Mouse (Mus musculus) adrenal gland, adult 2 months (tissue): Measurements from ENCODE around the gene Lima1. TPM values are rescaled to one million over a fixed set of nuclear protein-coding genes. Genes with fewer than 3 reads are reported as not detected.
"Not testable (repeated sequence)": the region's sequence is repeated elsewhere in the genome, so short reads cannot be mapped to it uniquely, and the experiment has no call there.

ENCODE experiments used
- DNase-seq: peaks from one replicate; pipeline ENCODE4 v3.0.0; 2021
- polyA plus RNA-seq: library from polyadenylated mRNA; depleted of rRNA; stranded (reverse); fragments of >200 nt; gene quantifications from 2 replicates; pipeline ENCODE4 v1.2.3, GENCODE M21; 2012
- total RNA-seq, 2 experiments: library from RNA; stranded (reverse); gene quantifications; 2 replicates each; pipeline ENCODE4 v1.2.3; 2021

Lima1 gene
- total and polyA plus RNA-seq, 3 experiments: 8.3 to 50.0 (median 35.3) TPM

GRCm38 (mm10) chr15:99803186-99803644, 72.0 kb downstream of the Lima1 start:
- DNase-seq: peak; percentile 35

DNA sequence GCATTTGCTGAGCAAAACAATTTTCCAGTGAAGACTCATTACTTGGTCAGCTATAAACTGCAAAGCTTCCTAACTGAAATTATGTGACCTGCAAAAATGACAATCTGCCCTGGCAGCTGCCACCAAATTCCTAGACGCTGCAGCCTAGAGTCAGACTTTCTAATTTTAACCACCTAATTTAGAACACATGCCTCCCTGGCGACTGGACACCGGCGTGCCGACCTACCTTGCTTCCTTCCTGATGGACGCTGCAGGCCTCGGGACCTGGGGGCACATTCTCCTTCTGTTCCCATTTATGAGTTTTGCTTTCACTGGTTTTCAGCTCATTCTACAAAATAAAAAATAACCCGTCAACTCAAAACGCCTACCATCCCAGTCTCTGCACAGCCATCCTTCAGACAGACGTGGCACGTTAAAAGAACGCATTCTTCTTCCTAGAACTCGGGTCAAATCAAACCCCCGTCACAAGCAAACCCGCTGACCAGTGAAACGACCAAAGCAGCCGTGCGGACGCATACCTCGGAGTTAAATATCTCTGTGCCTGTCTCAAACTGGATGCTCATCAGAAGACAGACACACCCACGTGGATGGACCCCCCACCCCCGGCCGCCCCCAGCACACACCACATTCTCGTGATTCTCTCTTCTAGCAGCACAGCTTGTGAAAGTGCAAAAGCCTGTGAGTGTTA, 73.2 kb downstream of the Lima1 start:
- no peak for DNase-seq

DNA sequence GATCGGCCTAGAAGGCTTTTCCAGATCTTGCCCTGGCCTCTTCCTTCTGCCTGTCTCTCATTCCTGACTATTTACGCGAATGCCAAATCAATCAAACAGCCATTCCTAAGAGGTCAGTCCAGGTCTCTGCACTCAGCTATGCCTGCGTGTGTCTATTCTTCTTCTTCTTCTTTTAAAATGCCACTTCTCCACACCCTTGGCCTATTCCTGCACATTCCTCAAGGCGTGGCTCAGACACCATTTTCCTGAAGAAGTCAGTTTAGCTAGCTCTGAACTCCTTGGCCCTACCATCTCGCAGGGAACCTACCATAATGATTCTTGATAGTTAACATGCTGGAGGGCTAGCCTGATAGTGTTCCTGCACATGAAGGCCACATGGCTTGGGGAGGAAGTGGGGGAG, 75.5 kb downstream of the Lima1 start:
- no peak for DNase-seq

- DNase-seq: no peak
Observed at GRCm38 (mm10) chr15:99797898-99798297, 77.4 kb downstream of the Lima1 start.

GRCm38 (mm10) chr15:99796735-99797134, 78.5 kb downstream of the Lima1 start:
- DNase-seq: no peak

DNA sequence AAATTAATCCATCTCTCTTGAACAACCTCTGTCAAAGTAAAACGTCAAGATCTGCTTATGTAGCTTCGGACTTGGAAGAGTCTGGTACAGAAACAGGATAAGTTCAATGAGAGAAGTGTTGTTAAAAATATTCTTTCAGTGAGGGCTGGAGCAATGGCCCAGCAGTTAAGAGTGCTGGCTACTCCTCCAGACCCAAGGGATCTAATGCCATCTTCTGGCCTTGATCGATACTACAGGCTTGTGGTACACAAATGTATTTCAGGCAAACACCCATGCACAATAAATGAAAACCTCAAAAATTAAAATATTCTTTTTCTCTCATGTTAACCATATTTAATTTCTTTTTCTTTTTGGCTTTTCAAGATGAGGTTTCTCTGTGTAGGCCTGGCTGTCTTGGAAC, 79.2 kb downstream of the Lima1 start:
- DNase-seq: no peak

DNA sequence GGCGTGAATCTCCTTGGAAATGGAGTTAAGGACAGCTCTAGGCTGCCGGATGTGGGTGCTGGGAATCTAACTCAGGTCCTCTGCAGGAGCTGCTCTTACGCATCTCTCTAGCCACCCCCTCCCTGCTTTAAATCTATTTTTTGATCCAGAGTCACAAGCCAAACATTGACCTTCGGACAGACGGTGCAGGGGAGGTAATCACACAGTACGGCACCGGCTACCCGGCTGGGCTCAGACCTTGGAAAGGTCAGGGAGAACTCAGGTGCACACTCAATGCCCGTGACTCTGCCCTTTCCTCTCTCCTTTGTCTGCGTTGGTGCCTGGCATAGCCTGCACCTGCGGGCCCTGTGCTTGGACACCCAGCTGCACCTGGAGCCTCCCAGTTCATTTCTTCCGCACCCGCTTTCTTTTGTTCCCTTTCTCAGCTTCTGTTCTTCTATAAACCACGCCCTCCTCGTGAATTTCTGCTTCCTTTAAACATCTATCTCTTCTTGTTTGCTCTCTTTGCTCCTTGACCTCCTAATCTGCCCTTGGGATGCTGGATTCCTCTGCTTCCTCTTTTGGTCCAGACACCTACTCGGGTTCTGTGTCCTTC, 82.9 kb downstream of the Lima1 start:
- DNase-seq: no peak

GRCm38 (mm10) chr15:99791003-99791402, 84.3 kb downstream of the Lima1 start:
- DNase-seq: no peak

DNA sequence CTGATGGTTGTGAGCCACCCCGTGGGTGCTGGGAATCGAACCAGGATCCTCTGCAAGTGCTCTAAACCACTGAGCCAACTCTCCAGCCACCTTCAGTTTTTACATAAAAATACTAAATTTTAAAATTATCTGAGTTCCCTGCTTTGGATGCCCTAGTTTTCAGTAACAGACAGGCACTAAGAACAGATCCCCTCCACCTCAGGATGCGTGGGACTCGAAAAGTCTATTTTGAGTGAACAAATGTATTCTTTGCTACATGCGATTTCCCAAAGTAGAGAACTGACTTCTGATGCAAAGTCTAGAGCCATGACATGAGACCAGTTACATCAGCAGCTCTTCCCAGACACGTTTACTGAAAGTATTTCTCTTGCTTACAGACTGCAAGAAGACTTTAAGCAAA, 84.8 kb downstream of the Lima1 start:
- no peak for DNase-seq

GRCm38 (mm10) chr15:99787625-99788120, 87.6 kb downstream of the Lima1 start:
- no peak for DNase-seq

GRCm38 (mm10) chr15:99778677-99779335, 96.5 kb downstream of the Lima1 start:
- DNase-seq: no peak

GRCm38 (mm10) chr15:99778148-99778547, 97.1 kb downstream of the Lima1 start:
- no peak for DNase-seq

DNA sequence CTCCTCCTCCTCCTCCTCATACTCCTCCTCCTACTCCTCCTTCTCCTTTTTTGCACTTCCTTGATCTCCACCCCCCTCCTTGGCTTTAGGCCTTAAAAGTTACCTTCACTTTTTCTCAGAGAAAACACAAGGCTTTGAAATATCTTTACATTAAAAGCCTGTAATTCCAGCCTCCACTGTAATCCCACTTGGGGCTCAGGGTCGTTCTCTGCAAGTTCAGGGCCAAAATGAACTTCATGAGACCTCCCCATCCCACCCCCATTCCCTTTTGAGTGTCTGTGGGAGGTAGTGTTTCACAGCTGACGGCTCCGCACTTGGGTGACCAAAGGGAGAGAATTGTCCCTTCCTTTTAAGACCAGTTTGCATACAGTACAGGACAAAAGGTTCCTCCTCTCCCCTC, 102.3 kb downstream of the Lima1 start:
- DNase-seq: no peak

DNA sequence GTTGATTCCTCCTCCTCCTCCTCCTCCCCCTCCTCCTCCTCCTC, 102.6 kb downstream of the Lima1 start, which contains the start of gene Cers5:
TSS of gene Cers5 (minus strand) at position 5 of the 44 bp plus-strand sequence.
- not testable (repeated sequence) for DNase-seq

GRCm38 (mm10) chr15:99772277-99772880, 102.9 kb downstream of the Lima1 start:
- peak; percentile 96 for DNase-seq

GRCm38 (mm10) chr15:99771601-99772276, 103.5 kb downstream of the Lima1 start:
- no peak for DNase-seq

GRCm38 (mm10) chr15:99771004-99771500, 104.2 kb downstream of the Lima1 start:
- no peak for DNase-seq

GRCm38 (mm10) chr15:99768761-99769160, 106.5 kb downstream of the Lima1 start:
- no peak for DNase-seq

GRCm38 (mm10) chr15:99767467-99767866, 107.8 kb downstream of the Lima1 start:
- no peak for DNase-seq

DNA sequence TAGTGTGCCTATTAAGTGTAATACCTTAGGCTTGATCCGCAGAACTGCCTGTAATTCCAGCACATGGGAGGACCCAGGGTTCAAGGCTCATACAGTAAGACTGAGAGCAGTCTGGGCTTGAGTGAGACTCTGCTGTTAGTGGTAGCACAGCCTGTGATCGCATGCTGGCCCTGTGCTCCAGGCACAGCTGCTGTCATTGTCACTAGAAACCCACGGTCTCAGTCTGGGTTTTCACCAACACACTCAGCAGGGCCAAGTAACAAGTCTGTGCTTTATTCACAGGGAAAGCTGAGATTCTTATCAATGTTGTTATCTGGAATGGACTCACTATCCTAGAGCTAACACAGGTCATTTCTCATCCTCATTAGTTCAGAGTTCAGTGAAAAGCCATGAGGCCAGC, 121.1 kb downstream of the Lima1 start:
- DNase-seq: no peak

GRCm38 (mm10) chr15:99740229-99740628, 135.0 kb downstream of the Lima1 start:
- DNase-seq: peak; percentile 15

- no peak for DNase-seq
Observed at GRCm38 (mm10) chr15:99736675-99737074, 138.6 kb downstream of the Lima1 start.

DNA sequence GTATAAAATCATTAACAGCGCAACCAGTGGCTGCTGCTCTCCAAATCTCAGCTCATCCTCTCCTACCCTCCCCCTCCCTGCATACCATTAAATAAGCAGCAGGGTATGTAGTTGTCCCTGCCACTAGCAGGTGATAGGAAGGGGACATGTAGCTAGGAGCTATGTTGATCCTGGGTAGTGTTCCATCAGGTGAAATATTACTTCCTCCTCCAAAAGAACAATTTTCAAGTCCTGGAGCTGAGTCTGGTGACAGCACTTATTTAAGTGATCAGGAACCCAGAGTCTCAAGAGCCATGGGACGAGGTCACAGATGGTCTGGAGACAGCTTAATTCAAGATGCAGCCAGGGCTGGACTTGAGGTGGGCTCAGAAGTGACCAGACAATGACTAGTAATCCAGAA, 139.6 kb downstream of the Lima1 start:
- peak; percentile 100 for DNase-seq
